Mouse (Mus musculus) MEL (cell line): ENCODE measurements at regions not wholly inside any gene's neighbourhood (a gene's known extent, or its start where the extent isn't known, plus 50 kb on each side); places are given as distances from the start of the nearest gene placed in this dataset.

Experiments
- CHD1 ChIP-seq: IDR thresholded peaks from 2 replicates; pipeline ENCODE4 v1.6.1; 2012; ENCODE audit warnings: low read depth, mild to moderate bottlenecking, inconsistent platforms, low read length, improper control_type of control experiment
- CTCF ChIP-seq, 3 experiments: IDR thresholded peaks in 2 of 3; conservative IDR thresholded peaks in 1 of 3; 2 replicates each; pipeline ENCODE4 v1.5.1; 2011 to 2012; ENCODE audit warnings: low read length in 3 of 3, low read depth in 2 of 3, mild to moderate bottlenecking in 2 of 3, improper control_type of control experiment in 1 of 3, inconsistent platforms in 1 of 3, mixed read lengths in 1 of 3, moderate library complexity in 1 of 3; ENCODE audit not compliant: control insufficient read depth in 1 of 3, insufficient read depth in 1 of 3, poor library complexity in 1 of 3, severe bottlenecking in 1 of 3
- MAFK ChIP-seq: IDR thresholded peaks from 2 replicates; pipeline ENCODE4 v1.6.1; 2011; ENCODE audit warnings: low read depth, mild to moderate bottlenecking, low read length, improper control_type of control experiment, borderline replicate concordance
- MEF2A ChIP-seq: IDR thresholded peaks from 2 replicates; pipeline ENCODE4 v1.6.1; 2014; ENCODE audit warnings: low read depth, mild to moderate bottlenecking, inconsistent platforms, low read length, improper control_type of control experiment; ENCODE audit not compliant: poor library complexity, insufficient replicate concordance, severe bottlenecking; ENCODE audit errors: extremely low read depth
- SIN3A ChIP-seq: IDR thresholded peaks from 2 replicates; pipeline ENCODE4 v1.6.1; 2012; ENCODE audit warnings: low read length, improper control_type of control experiment, inconsistent platforms
- TAL1 ChIP-seq: IDR thresholded peaks from 2 replicates; pipeline ENCODE4 v1.6.1; 2012; ENCODE audit warnings: mild to moderate bottlenecking, inconsistent platforms, low read length, moderate library complexity, mixed read lengths

DNA sequence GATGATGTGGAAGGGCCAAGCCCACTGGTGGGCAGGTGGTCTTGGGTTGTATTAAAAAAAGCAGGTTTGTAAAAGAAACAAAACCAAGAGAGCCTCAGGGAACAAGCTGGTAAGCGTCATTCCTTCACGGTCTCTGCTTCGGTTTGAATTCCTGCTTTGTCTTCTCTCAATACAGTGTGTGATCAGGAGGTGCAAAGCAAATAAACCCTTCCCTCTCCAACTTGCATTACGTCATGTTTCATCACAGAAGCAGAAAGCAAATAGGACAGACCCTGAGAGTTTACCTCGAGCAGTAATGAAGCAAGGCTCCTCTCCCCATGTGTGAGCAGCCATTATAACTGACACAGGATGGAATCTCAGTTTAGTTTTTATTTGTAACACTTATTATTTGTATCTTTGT is 231.6 kb upstream of the Cobl start:
- no peak for TF ChIP-seq CHD1
- no peak for TF ChIP-seq MAFK
- no peak for TF ChIP-seq TAL1
- TF ChIP-seq CTCF (IDR thresholded peaks at IDR 0.05 in 2 of 3, conservative IDR thresholded peaks at IDR 0.05 in 1 of 3; ENCODE audit: control insufficient read depth in 1 of 3, insufficient read depth in 1 of 3, low read depth in 2 of 3, low read length in 3 of 3, poor library complexity in 1 of 3, severe bottlenecking in 1 of 3) = no peak
- no peak for TF ChIP-seq SIN3A
- no peak for TF ChIP-seq MEF2A
